Mouse (Mus musculus): Measurements from ENCODE around the gene Slc35f4. TPM values are rescaled to one million over a fixed set of nuclear protein-coding genes. Genes with fewer than 3 reads are reported as not detected.
"Not testable (repeated sequence)": the region's sequence is repeated elsewhere in the genome, so short reads cannot be mapped to it uniquely, and the experiment has no call there.

Slc35f4 gene
- polyA plus RNA-seq, 1 experiment from 2014 or later = 0.16 TPM

- not testable (repeated sequence) for ATAC-seq (replicated peaks; ENCODE audit: extremely low read depth, insufficient read depth, low FRiP score)
Observed at GRCm38 (mm10) chr14:49278479-49278878, 247.4 kb downstream of the Slc35f4 start.

GRCm38 (mm10) chr14:49277642-49278041 lies 248.2 kb downstream of the Slc35f4 start:
- H3K27ac ChIP-seq (ENCODE audit: low read length) = no peak overlapping the region
- H3K27me3 ChIP-seq (ENCODE audit: control insufficient read depth, insufficient read depth, low read length) = no peaks in the 10 kb centered on the region
- 62% methylated on average over 3 of the region's 3 CpGs for WGBS
- H3K9ac ChIP-seq (ENCODE audit: low read length) = no peak overlapping the region
- no peak overlapping the region for H3K4me3 ChIP-seq (ENCODE audit: low read length)
- H3K4me1 ChIP-seq (ENCODE audit: control insufficient read depth, insufficient read depth, low read length) = no peaks in the 10 kb centered on the region
- no peaks in the 10 kb centered on the region for H3K9me3 ChIP-seq (replicated peaks; ENCODE audit: control insufficient read depth, low read length)
- ATAC-seq (replicated peaks; ENCODE audit: extremely low read depth, insufficient read depth, low FRiP score) = no peak
- no peak overlapping the region for H3K4me2 ChIP-seq (ENCODE audit: low read depth, low read length)
- no peaks in the 10 kb centered on the region for H3K36me3 ChIP-seq (ENCODE audit: control insufficient read depth, insufficient read depth)

More at GRCm38 (mm10) chr14:49278479-49278878, 247.4 kb downstream of the Slc35f4 start:
- H3K27me3 ChIP-seq (ENCODE audit: control insufficient read depth, insufficient read depth, low read length); H3K36me3 ChIP-seq (ENCODE audit: control insufficient read depth, insufficient read depth); H3K4me2 ChIP-seq (ENCODE audit: low read depth, low read length); H3K9ac ChIP-seq (ENCODE audit: low read length); H3K4me3 ChIP-seq (ENCODE audit: low read length); H3K4me1 ChIP-seq (ENCODE audit: control insufficient read depth, insufficient read depth, low read length); H3K27ac ChIP-seq (ENCODE audit: low read length); H3K9me3 ChIP-seq (replicated peaks; ENCODE audit: control insufficient read depth, low read length): not testable (repeated sequence)
- WGBS = 84% methylated on average over 9 of the region's 9 CpGs

- no peak for ATAC-seq (replicated peaks; ENCODE audit: extremely low read depth, insufficient read depth, low FRiP score)
- H3K36me3 ChIP-seq (ENCODE audit: control insufficient read depth, insufficient read depth) = no peaks in the 10 kb centered on the region
- no peaks in the 10 kb centered on the region for H3K9me3 ChIP-seq (replicated peaks; ENCODE audit: control insufficient read depth, low read length)
- H3K4me3 ChIP-seq (ENCODE audit: low read length) = no peak overlapping the region
- no peak overlapping the region for H3K9ac ChIP-seq (ENCODE audit: low read length)
- no peak overlapping the region for H3K27ac ChIP-seq (ENCODE audit: low read length)
- H3K27me3 ChIP-seq (ENCODE audit: control insufficient read depth, insufficient read depth, low read length) = no peaks in the 10 kb centered on the region
- no peaks in the 10 kb centered on the region for H3K4me1 ChIP-seq (ENCODE audit: control insufficient read depth, insufficient read depth, low read length)
- H3K4me2 ChIP-seq (ENCODE audit: low read depth, low read length) = no peak overlapping the region
- WGBS = 42% methylated on average over 2 of the region's 2 CpGs
Observed at GRCm38 (mm10) chr14:49275376-49275775, 250.5 kb downstream of the Slc35f4 start.

- Histone ChIP-seq H3K27ac (ENCODE audit: low read length) (no peak overlapping the region), H3K4me1 (ENCODE audit: control insufficient read depth, insufficient read depth, low read length) (no peaks in the 10 kb centered on the region), H3K36me3 (ENCODE audit: control insufficient read depth, insufficient read depth) (no peaks in the 10 kb centered on the region), H3K4me2 (ENCODE audit: low read depth, low read length) (no peak overlapping the region), H3K9me3 (replicated peaks; ENCODE audit: control insufficient read depth, low read length) (no peaks in the 10 kb centered on the region), H3K4me3 (ENCODE audit: low read length) (no peak overlapping the region), H3K9ac (ENCODE audit: low read length) (no peak overlapping the region), H3K27me3 (ENCODE audit: control insufficient read depth, insufficient read depth, low read length) (no peaks in the 10 kb centered on the region)
- ATAC-seq (replicated peaks; ENCODE audit: extremely low read depth, insufficient read depth, low FRiP score) = no peak
- WGBS = 63% methylated on average over 5 of the region's 5 CpGs
Observed at GRCm38 (mm10) chr14:49265286-49266002, 260.4 kb downstream of the Slc35f4 start.

Small RNA genes within 50 kb of the gene (microRNA-seq; reads per million reads assigned to microRNA genes)
- not detected for gene Gm22949

All from heart, embryonic 16.5 days (tissue).